Mouse (Mus musculus) cerebellum, adult 2 months (tissue): ENCODE measurements around the gene Olfr983. TPM values are rescaled to one million over a fixed set of nuclear protein-coding genes. Genes with fewer than 3 reads are reported as not detected.

Experiments
- DNase-seq, 2 experiments: peaks; one replicate each; pipeline ENCODE4 v3.0.0; 2021
- H3K27ac ChIP-seq: fragments of 200-500 bp; 2 replicates; pipeline ENCODE4 v1.5.1; 2012; ENCODE audit warnings: low read length, control low read depth, inconsistent platforms; ENCODE audit not compliant: insufficient read depth
- H3K27me3 ChIP-seq: fragments of 200-500 bp; 2 replicates; pipeline ENCODE4 v1.6.1; 2012; ENCODE audit warnings: inconsistent platforms, mild to moderate bottlenecking, low read length, moderate library complexity; ENCODE audit not compliant: control insufficient read depth, insufficient read depth
- H3K4me1 ChIP-seq: fragments of 200-500 bp; 2 replicates; pipeline ENCODE4 v1.6.1; 2011; ENCODE audit warnings: low read length; ENCODE audit not compliant: control insufficient read depth, insufficient read depth
- H3K4me3 ChIP-seq: fragments of 200-500 bp; replicated peaks from 2 replicates; pipeline ENCODE3; 2011; ENCODE audit warnings: mild to moderate bottlenecking, low read depth, low read length, control low read depth; ENCODE audit not compliant: insufficient read depth
- CTCF ChIP-seq: fragments of 200-500 bp; IDR thresholded peaks from 2 replicates; pipeline ENCODE4 v1.5.1; 2011; ENCODE audit warnings: low read depth, mild to moderate bottlenecking, control low read depth, low read length, moderate library complexity, borderline replicate concordance; ENCODE audit not compliant: insufficient read depth
- POLR2A ChIP-seq: fragments of 200-500 bp; IDR thresholded peaks from 2 replicates; pipeline ENCODE4 v1.6.1; 2011; ENCODE audit warnings: low read length, control low read depth, borderline replicate concordance; ENCODE audit not compliant: insufficient read depth
- WGBS: fragments of 180-500 bp; shearing (Covaris S2); methylation state at CpG from one replicate; pipeline ENCODE4 v1.1.7; 2018; 5-methylcytosine and 5-hydroxymethylcytosine counted together
- polyA plus RNA-seq: library from polyadenylated mRNA; depleted of rRNA; stranded (reverse); fragments of >200 nt; gene quantifications from 2 replicates; pipeline ENCODE4 v1.2.3, GENCODE M21; 2012; rRNA removed

The Olfr983 gene
- not detected in 2 replicates for polyA plus RNA-seq

DNA sequence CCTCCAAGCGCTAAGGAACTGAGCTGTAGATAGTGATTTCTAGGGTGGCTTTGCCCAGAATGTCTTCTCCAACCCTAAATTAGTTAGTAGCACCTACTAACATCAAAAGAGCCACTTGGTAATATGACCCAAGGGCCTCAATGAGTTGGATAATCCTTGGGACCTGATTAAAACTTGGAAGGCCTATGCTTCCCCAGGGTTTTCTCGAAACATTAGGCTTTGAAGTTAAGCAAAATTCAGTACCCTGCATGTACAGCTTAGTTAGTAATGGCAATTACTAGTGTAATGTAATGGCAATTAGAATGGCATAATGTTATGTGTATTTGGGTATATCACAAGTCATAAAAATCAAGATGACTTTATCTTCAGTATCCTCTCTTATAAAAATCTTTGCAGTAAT lies at the start of gene Olfr983:
TSS of gene Olfr983 (minus strand) at position 101 of the 400 bp plus-strand sequence.
- DNase-seq: no peak
- Histone ChIP-seq H3K27me3 (no peaks in the 10 kb centered on the region), H3K4me1 (no peaks in the 10 kb centered on the region), H3K4me3 (no peak within 1 kb of the TSS), H3K27ac (no peak within 1 kb of the TSS)
- WGBS: 83% methylated on average over 2 of the region's 2 CpGs
- TF ChIP-seq CTCF: no peak
- no peak for TF ChIP-seq POLR2A

DNA sequence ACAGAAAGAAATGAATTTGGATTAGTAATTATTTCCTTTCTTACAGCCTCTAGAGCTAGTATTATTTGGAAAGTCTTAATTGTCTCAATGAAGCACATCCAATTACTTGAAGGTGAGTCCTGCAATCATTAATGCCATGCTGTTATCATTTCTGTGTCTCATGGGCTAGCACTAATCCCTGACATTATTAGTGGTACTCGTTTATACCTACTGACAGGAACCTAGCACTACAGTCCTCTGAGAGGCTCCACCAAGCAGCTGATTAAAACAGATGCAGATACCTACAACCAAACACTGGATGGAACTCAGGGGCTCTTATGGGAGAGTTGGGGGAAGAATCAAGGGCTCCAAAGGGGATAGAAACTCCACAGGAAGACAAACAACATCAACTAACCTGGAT lies 48.1 kb upstream of the Olfr983 start:
- WGBS: 65% methylated on average over 1 of the region's 1 CpGs
- no peaks in the 10 kb centered on the region for H3K27me3 ChIP-seq
- no peak for TF ChIP-seq CTCF
- TF ChIP-seq POLR2A: no peak
- no peaks in the 10 kb centered on the region for H3K4me1 ChIP-seq
- no peak overlapping the region for H3K27ac ChIP-seq
- no peak overlapping the region for H3K4me3 ChIP-seq
- no peak for DNase-seq

DNA sequence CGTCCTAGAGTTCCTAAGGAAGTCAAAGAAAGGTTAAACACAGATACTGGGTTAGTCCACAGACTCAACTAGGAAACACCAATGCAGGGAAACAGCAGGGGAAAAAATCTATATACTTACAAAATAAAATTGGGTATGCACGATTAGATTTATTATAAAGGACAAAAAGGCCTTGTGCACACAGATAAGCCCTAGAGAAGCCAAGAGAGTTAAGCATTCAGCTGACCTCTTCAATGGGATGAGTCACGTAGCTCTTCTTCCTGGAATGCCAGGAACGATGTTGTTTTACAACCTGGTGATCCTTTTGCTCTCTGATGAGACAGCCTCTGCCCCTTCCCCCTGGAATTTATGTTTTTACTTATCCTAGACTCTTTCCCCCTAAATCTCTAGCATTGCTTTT lies 46.1 kb upstream of the Olfr983 start:
- TF ChIP-seq CTCF (no peak), POLR2A (no peak)
- no peak overlapping the region for H3K4me3 ChIP-seq
- DNase-seq: no peak
- no peaks in the 10 kb centered on the region for H3K4me1 ChIP-seq
- H3K27ac ChIP-seq: no peak overlapping the region
- 80% methylated on average over 4 of the region's 4 CpGs for WGBS
- no peaks in the 10 kb centered on the region for H3K27me3 ChIP-seq

DNA sequence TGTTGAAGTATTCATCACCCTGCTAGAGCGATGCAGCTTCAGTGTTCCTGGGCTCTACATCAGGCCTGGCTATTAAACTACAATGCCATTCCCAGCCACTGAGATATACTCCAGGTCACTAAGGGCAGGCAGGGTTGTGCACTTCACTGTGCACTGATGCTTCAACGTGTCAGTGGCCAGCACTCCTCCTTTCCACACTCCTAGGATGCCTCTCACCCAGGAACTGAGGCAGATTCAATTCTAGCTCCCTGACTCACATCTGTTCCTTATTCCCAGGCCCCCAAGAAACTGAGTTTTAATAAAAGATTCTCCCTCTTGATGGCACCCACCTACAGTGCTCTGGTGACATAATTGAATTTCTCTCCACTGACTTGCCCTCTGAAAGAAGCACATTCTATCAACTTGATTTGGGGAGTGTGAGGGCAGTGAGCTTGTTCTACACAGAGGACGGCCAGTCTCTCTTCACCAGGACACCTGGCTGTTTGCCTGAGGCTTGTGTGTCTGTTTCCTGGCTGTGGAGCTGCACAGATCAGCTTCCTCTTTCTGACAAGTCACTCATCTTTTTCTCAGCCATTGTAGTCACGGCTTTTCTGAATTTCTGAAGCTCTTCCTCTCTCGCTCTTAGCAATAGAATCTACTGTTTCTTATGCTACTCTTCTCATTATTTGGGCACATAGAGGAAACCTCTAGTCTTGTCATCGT lies 43.7 kb upstream of the Olfr983 start:
- H3K4me3 ChIP-seq: no peak overlapping the region
- DNase-seq: no peak
- TF ChIP-seq CTCF (no peak), POLR2A (no peak)
- WGBS: 68% methylated on average over 6 of the region's 6 CpGs
- no peaks in the 10 kb centered on the region for H3K27me3 ChIP-seq
- H3K27ac ChIP-seq: no peak overlapping the region
- H3K4me1 ChIP-seq: no peaks in the 10 kb centered on the region

DNA sequence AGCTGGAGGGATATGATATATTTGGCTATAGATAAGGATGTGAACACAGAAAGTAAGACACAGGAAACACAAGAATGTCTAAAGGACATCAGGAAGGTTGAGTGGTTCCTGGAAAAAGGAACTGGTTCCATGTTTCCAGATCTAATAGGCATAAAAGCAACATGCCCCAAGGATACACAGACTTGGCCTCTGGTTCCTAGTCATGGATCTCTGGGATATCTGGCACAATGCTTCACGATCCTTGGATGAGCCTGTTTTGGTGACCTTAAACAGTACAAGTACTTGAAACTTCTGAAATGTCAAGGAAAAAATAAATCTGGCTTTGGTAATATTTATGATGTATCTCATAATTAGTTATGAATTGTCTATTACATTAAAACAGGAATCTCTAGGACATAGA lies 37.2 kb upstream of the Olfr983 start:
- Histone ChIP-seq H3K27ac (no peak overlapping the region), H3K4me3 (no peak overlapping the region), H3K27me3 (no peaks in the 10 kb centered on the region), H3K4me1 (no peaks in the 10 kb centered on the region)
- TF ChIP-seq POLR2A: no peak
- no peak for TF ChIP-seq CTCF
- 92% methylated on average over 1 of the region's 1 CpGs for WGBS
- DNase-seq: no peak

DNA sequence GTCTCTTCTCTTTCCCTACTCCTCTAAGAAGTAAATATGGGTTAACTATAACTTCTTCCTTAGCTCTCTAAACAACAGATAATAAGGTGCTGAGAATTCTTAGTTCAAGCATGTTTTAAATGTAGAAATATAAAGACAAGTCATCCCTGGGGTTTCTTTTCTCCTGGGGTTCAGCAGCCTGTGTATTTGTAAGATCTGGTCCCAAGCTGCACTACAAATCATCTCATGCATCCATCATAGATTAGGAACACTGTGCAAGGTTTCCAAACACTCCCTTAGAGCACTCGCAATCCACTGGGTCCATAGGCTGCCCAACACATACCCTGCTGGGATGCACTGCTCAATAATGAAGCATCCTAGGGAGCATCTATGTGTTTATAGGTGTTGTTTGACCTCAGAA lies 36.7 kb upstream of the Olfr983 start, which contains the start of gene Olfr985:
TSS of gene Olfr985 (minus strand) at position 101 of the 400 bp plus-strand sequence.
- no peak within 1 kb of the TSS for H3K4me3 ChIP-seq
- no peak for DNase-seq
- no peaks in the 10 kb centered on the region for H3K4me1 ChIP-seq
- no peaks in the 10 kb centered on the region for H3K27me3 ChIP-seq
- TF ChIP-seq POLR2A (no peak), CTCF (no peak)
- H3K27ac ChIP-seq: no peak within 1 kb of the TSS
- WGBS: 83% methylated on average over 1 of the region's 1 CpGs

DNA sequence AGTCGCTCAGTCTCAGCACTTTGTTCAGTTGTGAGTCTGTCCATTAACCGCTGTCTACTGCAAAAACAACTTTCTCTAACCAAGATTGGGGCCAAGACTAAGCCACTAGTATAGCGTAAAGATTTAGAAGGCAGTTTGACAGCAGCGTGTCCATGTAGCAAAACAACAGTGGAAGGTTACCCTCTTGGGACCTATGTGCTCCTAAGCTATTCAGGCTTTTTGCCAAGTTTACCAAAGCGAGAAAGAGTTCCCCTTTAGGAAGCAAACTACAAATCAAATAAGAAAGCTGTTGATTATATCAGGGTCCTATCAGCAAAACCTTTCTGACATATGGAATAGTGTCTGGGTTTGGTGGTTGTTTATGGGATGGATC lies 23.9 kb upstream of the Olfr983 start:
- TF ChIP-seq CTCF: no peak
- no peak for TF ChIP-seq POLR2A
- 19% methylated on average over 5 of the region's 5 CpGs for WGBS
- H3K27ac ChIP-seq: no peak overlapping the region
- DNase-seq: no peak
- no peaks in the 10 kb centered on the region for H3K27me3 ChIP-seq
- no peaks in the 10 kb centered on the region for H3K4me1 ChIP-seq
- no peak overlapping the region for H3K4me3 ChIP-seq

DNA sequence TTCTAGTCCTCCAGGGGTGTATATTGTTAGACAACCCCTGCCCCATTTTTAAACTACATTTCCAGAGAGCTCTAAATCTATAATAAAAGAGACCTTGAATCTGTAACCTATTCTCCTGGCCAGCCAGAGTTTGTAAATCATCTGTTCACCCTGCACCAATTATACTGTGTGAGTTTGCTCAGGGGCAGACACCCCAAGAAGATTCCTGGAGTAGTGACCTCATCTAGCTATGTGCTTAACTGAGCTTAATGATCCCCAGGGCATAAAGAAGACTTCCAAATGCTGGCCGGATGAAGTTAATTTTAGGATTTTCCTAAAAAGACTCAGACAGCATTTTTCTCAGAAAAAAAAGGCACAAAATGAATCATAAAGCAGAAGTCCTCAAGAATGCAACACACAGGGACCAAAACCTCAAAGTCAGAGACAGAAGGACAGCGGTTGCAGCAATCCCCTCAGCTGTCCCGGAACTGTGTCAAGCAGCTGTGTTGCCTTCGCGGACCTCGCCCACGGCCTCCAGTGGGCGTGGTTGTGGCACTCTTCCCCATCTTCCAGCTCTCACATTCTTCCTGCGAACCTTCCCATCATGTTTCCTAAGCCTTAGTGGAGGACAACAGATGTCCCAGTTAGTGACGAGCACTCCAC lies 23.4 kb upstream of the Olfr983 start:
- Histone ChIP-seq H3K27me3 (no peaks in the 10 kb centered on the region), H3K4me3 (no peak overlapping the region), H3K27ac (no peak overlapping the region), H3K4me1 (no peaks in the 10 kb centered on the region)
- no peak for DNase-seq
- TF ChIP-seq CTCF (no peak), POLR2A (no peak)
- WGBS: 21% methylated on average over 10 of the region's 10 CpGs
